Mouse (Mus musculus): Measurements from ENCODE around the gene Rnf167. TPM values are rescaled to one million over a fixed set of nuclear protein-coding genes. Genes with fewer than 3 reads are reported as not detected.

The Rnf167 gene
- polyA plus RNA-seq, 1 experiment, result 125 TPM

GRCm38 (mm10) chr11:70635601-70636000 is 11.4 kb upstream of the Rnf167 start:
- DNase-seq (ENCODE audit: extremely low spot score in 1 of 2, low spot score in 1 of 2), result no peak

GRCm38 (mm10) chr11:70637764-70638163 is 9.3 kb upstream of the Rnf167 start:
- no peak for DNase-seq (ENCODE audit: extremely low spot score in 1 of 2, low spot score in 1 of 2)

- no peak for DNase-seq (ENCODE audit: extremely low spot score in 1 of 2, low spot score in 1 of 2)
Observed at GRCm38 (mm10) chr11:70638293-70638692, 8.7 kb upstream of the Rnf167 start.

DNA sequence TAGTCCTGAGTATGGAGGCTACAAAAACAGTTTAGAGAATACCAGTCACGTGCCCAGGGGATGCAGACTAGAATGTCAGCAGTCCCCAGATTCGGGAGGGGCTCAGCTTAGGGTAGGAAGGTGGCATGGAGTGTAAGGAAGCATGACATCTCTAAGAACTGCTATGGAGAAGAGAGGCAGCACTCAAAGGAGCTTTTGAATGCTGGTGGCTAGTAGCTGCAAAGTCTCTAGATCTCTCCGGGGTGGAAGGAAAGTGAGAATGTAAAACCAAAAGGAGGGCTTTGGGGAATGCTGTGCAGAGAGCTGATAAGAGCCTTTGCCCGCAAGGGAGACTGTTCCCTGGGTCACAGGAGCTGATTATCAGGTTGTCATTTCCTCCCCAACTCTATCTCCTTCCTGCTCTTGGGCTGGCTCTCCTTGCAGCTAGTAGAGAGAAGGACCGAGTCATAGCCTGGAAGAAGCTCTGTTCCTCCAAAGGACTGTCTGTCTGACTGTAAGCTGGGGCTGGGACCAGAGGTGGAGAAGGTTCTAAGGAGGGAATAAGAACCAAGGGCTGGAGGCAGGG is 8.2 kb upstream of the Rnf167 start, which contains the start of gene Gp1ba:
Gene Gp1ba (plus strand): TSS at position 409 of the 565 bp plus-strand sequence.
- DNase-seq (ENCODE audit: extremely low spot score in 1 of 2, low spot score in 1 of 2), result no peak

GRCm38 (mm10) chr11:70639976-70640375 is 7.1 kb upstream of the Rnf167 start:
- no peak for DNase-seq (ENCODE audit: extremely low spot score in 1 of 2, low spot score in 1 of 2)

GRCm38 (mm10) chr11:70641241-70641640 is 5.8 kb upstream of the Rnf167 start:
- DNase-seq (ENCODE audit: extremely low spot score in 1 of 2, low spot score in 1 of 2), result no peak

DNA sequence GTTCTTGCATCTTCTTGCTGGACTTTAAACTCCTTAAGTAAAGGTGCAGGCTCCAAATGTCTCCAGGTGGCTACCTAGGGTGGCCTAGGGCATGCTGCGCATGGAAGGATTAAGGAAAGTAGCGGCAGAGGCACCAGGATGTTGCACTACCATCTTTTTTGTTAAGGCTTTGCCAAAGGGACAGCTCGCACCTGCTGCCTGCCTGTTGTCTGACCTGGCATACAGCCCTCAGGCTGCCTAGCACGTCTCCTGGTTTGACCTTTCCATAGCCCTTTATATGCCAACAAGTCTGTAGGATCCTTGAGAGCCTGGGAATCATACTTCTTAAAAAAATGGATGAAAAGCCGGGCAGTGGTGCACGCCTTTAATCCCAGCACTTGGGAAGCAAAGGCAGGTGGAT is 4.0 kb upstream of the Rnf167 start:
- no peak for DNase-seq (ENCODE audit: extremely low spot score in 1 of 2, low spot score in 1 of 2)

DNA sequence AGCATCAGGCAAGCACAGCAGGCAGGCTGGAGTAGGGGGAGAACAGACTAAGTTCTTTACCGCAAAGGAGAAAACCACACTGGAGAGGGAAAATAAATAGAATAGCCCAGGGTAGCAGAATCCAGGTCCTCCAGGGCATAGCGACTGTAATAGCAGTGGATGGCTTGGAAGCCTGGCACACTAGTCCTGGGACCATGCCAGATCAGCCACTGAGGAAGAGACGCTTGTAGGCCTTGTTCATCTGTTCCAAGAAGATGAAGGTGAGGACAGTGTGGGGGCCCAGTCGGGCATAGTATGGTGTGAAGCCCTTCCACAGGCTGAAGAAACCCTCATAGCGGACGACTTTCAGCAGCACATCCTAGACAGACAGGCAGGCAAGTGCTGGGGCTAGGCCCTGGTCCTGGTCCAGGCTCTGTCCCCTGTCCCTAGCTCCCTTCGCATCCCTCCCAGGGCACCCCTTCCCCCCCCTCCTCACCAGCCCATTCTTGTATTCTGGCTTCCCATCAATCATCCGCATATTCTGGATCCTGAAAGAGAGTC is 2.4 kb upstream of the Rnf167 start:
- no peak for DNase-seq (ENCODE audit: extremely low spot score in 1 of 2, low spot score in 1 of 2)

GRCm38 (mm10) chr11:70645461-70646258 is 1.4 kb upstream of the Rnf167 start:
- no peak for DNase-seq (ENCODE audit: extremely low spot score in 1 of 2, low spot score in 1 of 2)

DNA sequence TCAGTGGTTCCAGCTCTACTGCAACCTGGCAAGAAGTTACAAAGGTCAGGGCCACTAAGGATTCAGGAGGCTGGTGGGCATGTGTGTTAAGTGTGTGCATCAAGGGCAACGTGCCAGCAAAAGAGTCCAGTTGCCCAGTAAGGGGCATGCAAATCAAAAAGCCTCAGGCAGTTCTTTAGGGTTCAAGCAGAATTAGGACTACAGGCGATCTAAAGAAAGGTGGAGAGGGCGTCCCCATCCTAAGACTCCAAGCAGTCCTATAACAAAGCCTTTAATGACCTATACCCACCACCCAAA is 828 bp upstream of the Rnf167 start:
- no peak for DNase-seq (ENCODE audit: extremely low spot score in 1 of 2, low spot score in 1 of 2)

- no peak for DNase-seq (ENCODE audit: extremely low spot score in 1 of 2, low spot score in 1 of 2)
Observed at GRCm38 (mm10) chr11:70647716-70648420, 833 bp downstream of the Rnf167 start.

DNA sequence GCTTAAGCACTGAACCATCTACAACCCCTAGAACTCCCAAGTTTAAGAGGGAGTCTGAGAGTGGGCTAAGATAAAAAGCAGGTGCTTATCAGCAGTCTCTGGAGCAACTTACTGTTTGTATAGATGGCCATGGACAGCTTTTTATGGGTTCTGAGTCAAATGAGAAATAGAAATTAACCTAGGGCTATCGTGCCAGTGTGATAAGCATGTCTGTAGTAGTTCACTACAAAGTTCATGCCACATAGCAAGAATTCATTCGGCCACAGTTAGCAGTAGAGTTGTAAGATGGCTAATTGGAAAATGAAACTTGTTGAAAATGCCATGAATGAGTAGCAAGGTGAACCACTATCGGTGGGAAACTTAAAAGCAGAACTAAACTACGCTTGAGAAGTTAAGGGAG is 1.5 kb downstream of the Rnf167 start:
- DNase-seq (ENCODE audit: extremely low spot score in 1 of 2, low spot score in 1 of 2), result no peak

GRCm38 (mm10) chr11:70649185-70649734 is 2.2 kb downstream of the Rnf167 start:
- no peak for DNase-seq (ENCODE audit: extremely low spot score in 1 of 2, low spot score in 1 of 2)

GRCm38 (mm10) chr11:70650322-70651175 is 3.5 kb downstream of the Rnf167 start:
- no peak for DNase-seq (ENCODE audit: extremely low spot score in 1 of 2, low spot score in 1 of 2)

DNA sequence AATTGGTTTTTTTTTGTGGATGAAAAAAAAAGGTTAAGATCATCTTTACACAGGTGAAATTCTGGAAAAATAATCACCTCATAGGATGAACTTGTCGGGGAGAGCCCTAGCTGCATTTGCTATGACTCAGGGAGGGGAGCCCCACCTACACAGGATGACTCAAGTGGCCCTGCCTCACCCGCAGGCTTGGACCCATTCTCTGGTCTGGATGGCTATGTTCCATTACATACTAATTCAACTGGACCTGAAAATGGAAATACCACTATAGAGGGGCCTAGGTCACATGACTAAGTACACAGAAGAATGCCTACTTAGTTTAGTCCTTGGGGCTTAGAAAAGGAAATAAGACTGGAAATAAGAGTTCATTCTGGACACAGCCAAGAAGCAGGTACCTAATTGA is 4.4 kb downstream of the Rnf167 start:
- no peak for DNase-seq (ENCODE audit: extremely low spot score in 1 of 2, low spot score in 1 of 2)

DNA sequence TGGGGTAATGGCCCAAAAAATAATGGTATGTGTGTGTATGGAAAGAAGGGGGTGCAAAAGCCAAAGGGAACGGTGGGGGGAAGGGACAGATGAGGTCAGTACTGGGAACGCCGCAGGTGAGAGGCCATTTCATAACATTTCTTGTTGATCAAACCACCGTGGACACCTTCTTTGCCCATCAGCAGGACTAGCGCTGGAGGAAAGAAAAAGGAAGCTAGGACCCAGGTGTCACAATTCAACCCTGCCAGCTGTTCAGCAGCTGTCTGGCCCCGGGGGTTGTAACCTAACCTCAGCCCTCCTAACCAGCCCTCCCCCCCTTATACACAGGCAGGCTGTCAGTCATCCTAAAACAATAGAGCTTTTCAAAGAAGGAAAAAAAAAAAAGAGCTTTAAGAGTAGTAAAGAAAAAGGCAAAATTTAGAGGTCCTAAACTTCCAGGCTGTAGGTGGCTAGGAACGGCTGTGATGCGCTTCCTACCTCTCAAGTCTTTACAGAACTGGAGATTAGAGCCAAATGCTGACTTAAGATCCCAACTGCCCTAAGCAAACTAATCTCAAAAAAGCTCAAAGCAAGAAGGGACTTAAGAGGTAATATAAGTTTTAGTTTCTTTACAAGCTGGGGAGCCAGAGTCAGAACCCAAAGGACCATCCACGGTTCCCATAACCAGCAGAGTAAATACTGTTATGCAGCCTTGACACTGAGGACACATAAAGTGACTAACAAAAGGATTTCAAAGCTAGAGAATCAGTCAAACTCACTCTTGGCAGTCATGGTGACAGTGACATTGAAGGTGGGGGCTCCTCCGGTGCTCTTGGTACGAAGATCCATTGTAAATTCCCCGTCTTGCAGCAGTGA is 5.2 kb downstream of the Rnf167 start:
- DNase-seq (ENCODE audit: extremely low spot score in 1 of 2, low spot score in 1 of 2), result no peak

GRCm38 (mm10) chr11:70652884-70653344 is 5.9 kb downstream of the Rnf167 start:
- DNase-seq (ENCODE audit: extremely low spot score in 1 of 2, low spot score in 1 of 2), result no peak

- DNase-seq (ENCODE audit: extremely low spot score in 1 of 2, low spot score in 1 of 2), result no peak
Observed at GRCm38 (mm10) chr11:70653345-70654197, 6.5 kb downstream of the Rnf167 start.

Data from frontal cortex, adult 2 months (tissue).